Mouse (Mus musculus): ENCODE data around the gene Sigirr. TPM values are rescaled to one million over a fixed set of nuclear protein-coding genes. Genes with fewer than 3 reads are reported as not detected.
A peak's percentile ranks its signal among the peaks of the same experiment; 100 is the strongest.

Gene Sigirr
- total RNA-seq, 2 experiments from 2014 or later, result 2.3 to 2.8 TPM

DNA sequence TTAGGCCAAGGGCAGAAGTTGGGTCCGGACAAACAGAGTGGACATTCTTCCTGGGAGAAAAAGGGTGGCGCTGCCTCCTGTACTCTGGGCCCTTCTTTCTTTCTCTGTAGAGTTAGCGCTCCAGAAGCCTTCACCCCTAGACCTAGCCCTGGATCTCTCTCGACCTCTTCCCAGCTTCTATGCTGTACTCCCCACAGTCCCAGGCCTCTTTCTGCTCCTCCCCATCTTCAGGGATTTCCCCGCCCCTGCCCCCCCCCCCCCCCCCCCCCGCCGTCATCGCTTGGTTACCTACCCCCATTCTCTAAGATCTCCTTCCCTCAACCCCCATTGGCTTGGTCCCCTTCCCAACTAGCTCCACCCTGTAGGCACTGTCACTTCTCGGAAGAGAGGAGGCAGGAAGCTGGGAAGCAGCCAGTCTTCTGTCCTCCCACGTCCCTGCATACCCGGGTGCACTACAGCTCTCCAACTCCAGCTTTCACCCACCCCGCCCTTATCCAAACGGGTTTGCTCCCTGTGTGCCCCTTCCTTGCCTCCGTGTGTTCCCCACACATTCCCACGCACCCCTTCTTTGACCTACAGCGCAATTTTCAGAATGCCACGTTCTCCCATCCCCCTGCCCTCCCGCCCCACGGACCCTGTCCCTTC lies 52.7 kb downstream of the Sigirr start:
- intact Hi-C loops (cut with DNase I), result loop anchor here (1.0 to 2.0 kb wide), 4 partner anchors 39 to 203 kb away; partner anchors contain the start of gene Scgb1c1

GRCm38 (mm10) chr7:141046931-141047580 lies 53.3 kb downstream of the Sigirr start:
- intact Hi-C loops (cut with DNase I), result no loop called here
- DNase-seq (ENCODE audit: extremely low spot score in 1 of 2, low spot score in 2 of 2), result no peak

More for the DNA sequence above, 52.7 kb downstream of the Sigirr start:
- DNase-seq (ENCODE audit: extremely low spot score in 1 of 2, low spot score in 2 of 2), result peak; percentile 67 to 87

GRCm38 (mm10) chr7:141042539-141042938 lies 57.8 kb downstream of the Sigirr start:
- intact Hi-C loops (cut with DNase I), result no loop called here
- no peak for DNase-seq (ENCODE audit: extremely low spot score in 1 of 2, low spot score in 2 of 2)

DNA sequence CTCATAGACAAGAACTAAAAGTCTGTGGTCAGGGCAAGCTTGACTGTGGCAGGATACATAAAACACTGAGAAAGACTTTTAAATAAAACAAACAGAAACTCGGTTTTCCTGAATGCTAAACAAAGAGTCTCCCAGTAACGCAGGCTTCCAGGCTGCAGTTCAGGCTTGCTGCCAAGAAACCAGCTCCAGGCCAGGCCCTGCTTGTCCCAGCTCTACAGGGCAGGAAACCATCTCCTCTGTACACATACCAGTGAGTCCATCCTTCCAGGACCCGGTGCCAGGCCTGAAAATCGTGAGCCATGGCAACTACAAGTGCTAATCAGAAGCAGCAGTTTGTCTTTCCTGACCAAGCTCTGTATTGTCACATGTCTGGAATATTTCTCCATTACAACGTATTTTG lies 58.7 kb downstream of the Sigirr start:
- intact Hi-C loops (cut with DNase I), result no loop called here
- peak; percentile 34 to 87 for DNase-seq (ENCODE audit: extremely low spot score in 1 of 2, low spot score in 2 of 2)

Other genes with a start within 250 kb of the Sigirr start
- gene Gm45785, start 244.2 kb downstream of the Sigirr start, total RNA-seq (2021), result 1 to 10 TPM in 1 of 2 experiments, under 1 TPM in 1; 0.89 to 1.1 TPM
- 10 to 100 TPM; 92.0 to 93.3 TPM for gene Ric8a, start 243.6 kb downstream of the Sigirr start, total RNA-seq (2021)
- gene Bet1l, start 243.0 kb downstream of the Sigirr start, total RNA-seq (2021), result 10 to 100 TPM; 24.4 to 25.1 TPM
- gene Psmd13, start 218.6 kb downstream of the Sigirr start, total RNA-seq (2021), result 100 to 1,000 TPM; 144 to 153 TPM
- gene Sirt3, start 218.3 kb downstream of the Sigirr start, total RNA-seq (2021), result 10 to 100 TPM; 52.5 to 53.0 TPM
- gene Cox8b, start 200.1 kb downstream of the Sigirr start, total RNA-seq (2021), result not detected
- under 1 TPM; 0.39 to 0.67 TPM for gene Nlrp6, start 179.7 kb downstream of the Sigirr start, total RNA-seq (2021)
- 1 to 10 TPM; 2.4 to 3.9 TPM for gene Pgghg, start 159.2 kb downstream of the Sigirr start, total RNA-seq (2021)
- gene Ifitm5, start 150.3 kb downstream of the Sigirr start, total RNA-seq (2021), result not detected
- gene Gm45717, start 144.6 kb downstream of the Sigirr start, total RNA-seq (2021), result not detected
- gene Ifitm2, start 144.6 kb downstream of the Sigirr start, total RNA-seq (2021), result 10 to 100 TPM; 18.0 to 20.0 TPM
- gene Ifitm1, start 133.4 kb downstream of the Sigirr start, total RNA-seq (2021), result 1 to 10 TPM; 3.2 to 3.3 TPM
- gene Ifitm3, start 89.8 kb downstream of the Sigirr start, total RNA-seq (2021), result 1 to 10 TPM; 7.8 to 8.6 TPM
- not detected for gene Ifitm6, start 82.6 kb downstream of the Sigirr start, total RNA-seq (2021)
- gene Gm17387, start 71.4 kb downstream of the Sigirr start, total RNA-seq (2021), result not detected
- 100 to 1,000 TPM; 107 to 110 TPM for gene B4galnt4, start 39.5 kb downstream of the Sigirr start, total RNA-seq (2021)
- not detected for gene Pkp3, start 22.4 kb downstream of the Sigirr start, total RNA-seq (2021)
- gene Ano9, start 17.2 kb upstream of the Sigirr start, total RNA-seq (2021), result not detected
- 10 to 100 TPM; 48.4 to 54.0 TPM for gene Ptdss2, start 21.8 kb upstream of the Sigirr start, total RNA-seq (2021)
- gene Rnh1, start 72.3 kb upstream of the Sigirr start, total RNA-seq (2021), result 10 to 100 TPM; 20.8 TPM
- 100 to 1,000 TPM; 246 to 262 TPM for gene Hras, start 93.4 kb upstream of the Sigirr start, total RNA-seq (2021)
- 1 to 10 TPM; 4.7 to 4.9 TPM for gene Lrrc56, start 93.6 kb upstream of the Sigirr start, total RNA-seq (2021)
- not detected for gene Lmntd2, start 113.5 kb upstream of the Sigirr start, total RNA-seq (2021)
- gene Rassf7, start 115.3 kb upstream of the Sigirr start, total RNA-seq (2021), result under 1 TPM; 0.58 to 0.69 TPM
- 10 to 100 TPM; 63.6 to 69.6 TPM for gene Phrf1, start 128.2 kb upstream of the Sigirr start, total RNA-seq (2021)
- gene Irf7, start 165.9 kb upstream of the Sigirr start, total RNA-seq (2021), result under 1 TPM; 0.22 to 0.58 TPM
- not detected for gene Cdhr5, start 176.2 kb upstream of the Sigirr start, total RNA-seq (2021)
- not detected for gene Sct, start 178.6 kb upstream of the Sigirr start, total RNA-seq (2021)
- gene Drd4, start 191.4 kb upstream of the Sigirr start, total RNA-seq (2021), result under 1 TPM; 0.15 to 0.36 TPM
- 100 to 1,000 TPM; 258 to 269 TPM for gene Deaf1, start 227.1 kb upstream of the Sigirr start, total RNA-seq (2021)
- gene Tmem80, start 227.2 kb upstream of the Sigirr start, total RNA-seq (2021), result 10 to 100 TPM; 21.6 to 23.5 TPM
- gene Eps8l2, start 238.3 kb upstream of the Sigirr start, total RNA-seq (2021), result 1 to 10 TPM; 1.1 to 1.4 TPM

All from left cerebral cortex, postnatal 10 days (tissue).